Mouse (Mus musculus): ENCODE measurements around the gene Uxs1.

DNA sequence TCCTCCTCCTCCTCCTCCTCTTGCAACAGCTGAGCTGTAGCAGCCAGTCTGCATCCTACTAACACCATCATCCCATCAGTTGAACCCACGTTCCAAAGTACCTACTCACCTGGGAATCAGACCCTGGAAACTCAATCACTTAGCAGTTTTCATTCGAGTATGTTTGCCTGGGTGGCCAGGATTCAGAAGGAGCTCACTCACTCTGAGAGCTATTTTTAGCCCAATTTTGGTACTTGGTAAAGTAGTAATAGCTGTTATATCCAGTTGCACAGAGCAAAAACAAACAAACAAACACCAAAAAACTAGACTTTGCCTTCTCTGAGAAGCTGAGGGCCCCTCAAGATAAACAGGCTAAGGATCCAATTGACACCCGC is 985 bp downstream of the Uxs1 start:
- TF ChIP-seq CTCF (IDR thresholded peaks at IDR 0.05; ENCODE audit: borderline replicate concordance, insufficient read depth, low read depth, low read length): no peak
- no peak for TF ChIP-seq POLR2A (IDR thresholded peaks at IDR 0.05; ENCODE audit: borderline replicate concordance, insufficient read depth, low read length)
